Mouse (Mus musculus): ENCODE results near the gene Dync1i1. TPM values are rescaled to one million over a fixed set of nuclear protein-coding genes. Genes with fewer than 3 reads are reported as not detected.

Dync1i1 gene
- polyA plus RNA-seq, 1 experiment from 2014 or later, result 0.11 TPM

DNA sequence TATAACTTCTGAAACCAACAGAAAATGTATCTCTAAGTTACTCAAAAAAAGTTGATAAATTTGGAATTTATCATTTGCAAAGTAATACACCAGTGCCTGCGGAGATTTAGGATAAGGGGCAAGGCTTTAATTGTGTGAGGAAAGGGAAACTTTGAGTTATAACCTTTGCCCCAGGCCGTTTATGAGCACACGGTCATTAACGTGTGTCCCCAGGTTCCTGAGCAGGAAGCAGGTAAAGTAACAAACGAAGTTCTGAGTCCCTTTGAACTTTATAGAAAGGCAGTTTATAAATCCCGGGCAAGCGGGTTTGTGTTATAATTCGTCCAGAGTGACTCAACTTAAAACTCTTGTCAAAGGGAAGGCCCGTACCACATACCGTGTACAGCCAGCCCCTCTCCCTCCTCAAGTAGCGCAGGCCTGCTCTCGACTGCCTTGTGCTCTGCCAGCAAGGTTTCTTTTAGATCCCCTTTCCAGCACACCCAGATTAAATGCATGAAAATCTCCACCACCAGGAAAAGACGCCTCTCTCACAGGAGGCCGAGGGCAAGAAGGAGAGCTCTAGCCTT lies 103.1 kb downstream of the Dync1i1 start:
- Histone ChIP-seq H3K27me3 (ENCODE audit: control insufficient read depth, insufficient read depth, low read depth, low read length) (no peaks in the 10 kb centered on the region), H3K9me3 (replicated peaks; ENCODE audit: control insufficient read depth, low read length) (no peaks in the 10 kb centered on the region), H3K27ac (ENCODE audit: low read length) (no peak overlapping the region), H3K4me2 (ENCODE audit: low read depth, low read length) (no peak overlapping the region), H3K9ac (ENCODE audit: low read depth, low read length) (no peak overlapping the region), H3K36me3 (ENCODE audit: control insufficient read depth, insufficient read depth) (no peaks in the 10 kb centered on the region), H3K4me1 (ENCODE audit: control insufficient read depth, low read depth, low read length) (no peaks in the 10 kb centered on the region), H3K4me3 (ENCODE audit: low read depth, low read length) (no peak overlapping the region)
- WGBS (ENCODE audit: insufficient replicate concordance), result 64% methylated on average over 14 of the region's 14 CpGs
- ATAC-seq (ENCODE audit: low read depth), result no peak

DNA sequence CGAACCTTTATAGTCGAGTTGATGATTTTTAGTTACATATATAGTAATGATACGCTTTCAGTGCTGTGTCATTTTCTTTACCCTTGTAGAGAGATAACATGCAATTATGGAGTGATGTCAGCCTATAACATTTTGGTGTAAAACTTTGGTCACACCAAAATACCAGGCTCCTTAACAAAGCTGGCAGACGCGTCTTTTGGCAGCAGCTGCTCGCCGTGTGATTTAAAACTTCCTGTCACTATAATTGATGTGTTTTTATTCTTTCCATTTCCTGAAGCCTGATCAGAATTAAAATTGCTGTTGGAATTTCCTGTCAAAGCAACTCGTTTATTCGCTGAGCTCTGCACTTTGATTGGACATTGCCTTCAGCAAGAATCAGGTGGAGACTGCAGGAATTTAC lies 103.7 kb downstream of the Dync1i1 start:
- no peak overlapping the region for H3K27ac ChIP-seq (ENCODE audit: low read length)
- H3K36me3 ChIP-seq (ENCODE audit: control insufficient read depth, insufficient read depth), result no peaks in the 10 kb centered on the region
- no peak overlapping the region for H3K4me2 ChIP-seq (ENCODE audit: low read depth, low read length)
- no peaks in the 10 kb centered on the region for H3K9me3 ChIP-seq (replicated peaks; ENCODE audit: control insufficient read depth, low read length)
- 52% methylated on average over 9 of the region's 9 CpGs for WGBS (ENCODE audit: insufficient replicate concordance)
- no peaks in the 10 kb centered on the region for H3K4me1 ChIP-seq (ENCODE audit: control insufficient read depth, low read depth, low read length)
- H3K9ac ChIP-seq (ENCODE audit: low read depth, low read length), result no peak overlapping the region
- H3K4me3 ChIP-seq (ENCODE audit: low read depth, low read length), result no peak overlapping the region
- H3K27me3 ChIP-seq (ENCODE audit: control insufficient read depth, insufficient read depth, low read depth, low read length), result no peaks in the 10 kb centered on the region
- no peak for ATAC-seq (ENCODE audit: low read depth)

DNA sequence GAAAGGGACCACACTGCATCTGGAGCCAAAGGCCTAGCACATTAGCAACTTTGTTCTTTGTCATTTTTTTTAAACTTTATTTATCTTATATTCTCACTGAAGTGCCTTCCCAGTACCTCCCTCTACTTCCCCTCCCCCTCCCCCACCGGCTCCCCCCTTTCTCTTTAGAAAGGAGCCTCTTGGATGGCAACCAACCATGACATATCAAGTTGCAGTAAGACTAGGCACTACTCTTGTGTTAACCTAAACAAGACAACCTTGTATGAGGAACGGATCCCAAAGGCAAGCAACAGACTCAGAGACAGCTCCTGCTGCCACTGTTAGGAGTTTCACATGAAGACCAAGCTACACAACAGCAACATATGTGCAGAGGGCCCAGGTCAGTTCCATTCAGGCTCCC lies 105.3 kb downstream of the Dync1i1 start:
- H3K4me3 ChIP-seq (ENCODE audit: low read depth, low read length), result no peak overlapping the region
- H3K9ac ChIP-seq (ENCODE audit: low read depth, low read length), result no peak overlapping the region
- H3K27ac ChIP-seq (ENCODE audit: low read length), result no peak overlapping the region
- ATAC-seq (ENCODE audit: low read depth), result no peak
- H3K9me3 ChIP-seq (replicated peaks; ENCODE audit: control insufficient read depth, low read length), result no peaks in the 10 kb centered on the region
- H3K36me3 ChIP-seq (ENCODE audit: control insufficient read depth, insufficient read depth), result no peaks in the 10 kb centered on the region
- WGBS (ENCODE audit: insufficient replicate concordance), result 70% methylated on average over 2 of the region's 2 CpGs
- H3K27me3 ChIP-seq (ENCODE audit: control insufficient read depth, insufficient read depth, low read depth, low read length), result no peaks in the 10 kb centered on the region
- no peak overlapping the region for H3K4me2 ChIP-seq (ENCODE audit: low read depth, low read length)
- H3K4me1 ChIP-seq (ENCODE audit: control insufficient read depth, low read depth, low read length), result no peaks in the 10 kb centered on the region

- Histone ChIP-seq H3K4me2 (ENCODE audit: low read depth, low read length) (no peak overlapping the region), H3K9me3 (replicated peaks; ENCODE audit: control insufficient read depth, low read length) (no peaks in the 10 kb centered on the region), H3K9ac (ENCODE audit: low read depth, low read length) (no peak overlapping the region), H3K27me3 (ENCODE audit: control insufficient read depth, insufficient read depth, low read depth, low read length) (no peaks in the 10 kb centered on the region), H3K36me3 (ENCODE audit: control insufficient read depth, insufficient read depth) (no peaks in the 10 kb centered on the region), H3K4me1 (ENCODE audit: control insufficient read depth, low read depth, low read length) (no peaks in the 10 kb centered on the region), H3K4me3 (ENCODE audit: low read depth, low read length) (no peak overlapping the region), H3K27ac (ENCODE audit: low read length) (no peak overlapping the region)
- ATAC-seq (ENCODE audit: low read depth), result no peak
- 61% methylated on average over 3 of the region's 3 CpGs for WGBS (ENCODE audit: insufficient replicate concordance)
These were observed 105.8 kb downstream of the Dync1i1 start for GRCm38 (mm10) chr6:5831233-5831632.

GRCm38 (mm10) chr6:5832838-5833237 lies 107.4 kb downstream of the Dync1i1 start:
- Histone ChIP-seq H3K27ac (ENCODE audit: low read length) (no peak overlapping the region), H3K36me3 (ENCODE audit: control insufficient read depth, insufficient read depth) (no peaks in the 10 kb centered on the region), H3K4me2 (ENCODE audit: low read depth, low read length) (no peak overlapping the region), H3K27me3 (ENCODE audit: control insufficient read depth, insufficient read depth, low read depth, low read length) (no peaks in the 10 kb centered on the region), H3K4me3 (ENCODE audit: low read depth, low read length) (no peak overlapping the region), H3K9ac (ENCODE audit: low read depth, low read length) (no peak overlapping the region), H3K9me3 (replicated peaks; ENCODE audit: control insufficient read depth, low read length) (no peaks in the 10 kb centered on the region), H3K4me1 (ENCODE audit: control insufficient read depth, low read depth, low read length) (no peaks in the 10 kb centered on the region)
- 59% methylated on average over 2 of the region's 2 CpGs for WGBS (ENCODE audit: insufficient replicate concordance)
- ATAC-seq (ENCODE audit: low read depth), result no peak

- no peak overlapping the region for H3K4me2 ChIP-seq (ENCODE audit: low read depth, low read length)
- no peak overlapping the region for H3K4me3 ChIP-seq (ENCODE audit: low read depth, low read length)
- WGBS (ENCODE audit: insufficient replicate concordance), result 55% methylated on average over 5 of the region's 5 CpGs
- no peaks in the 10 kb centered on the region for H3K9me3 ChIP-seq (replicated peaks; ENCODE audit: control insufficient read depth, low read length)
- H3K4me1 ChIP-seq (ENCODE audit: control insufficient read depth, low read depth, low read length), result no peaks in the 10 kb centered on the region
- no peak for ATAC-seq (ENCODE audit: low read depth)
- no peaks in the 10 kb centered on the region for H3K27me3 ChIP-seq (ENCODE audit: control insufficient read depth, insufficient read depth, low read depth, low read length)
- H3K9ac ChIP-seq (ENCODE audit: low read depth, low read length), result no peak overlapping the region
- H3K36me3 ChIP-seq (ENCODE audit: control insufficient read depth, insufficient read depth), result no peaks in the 10 kb centered on the region
- H3K27ac ChIP-seq (ENCODE audit: low read length), result no peak overlapping the region
These were observed 117.0 kb downstream of the Dync1i1 start for GRCm38 (mm10) chr6:5842466-5842865.

DNA sequence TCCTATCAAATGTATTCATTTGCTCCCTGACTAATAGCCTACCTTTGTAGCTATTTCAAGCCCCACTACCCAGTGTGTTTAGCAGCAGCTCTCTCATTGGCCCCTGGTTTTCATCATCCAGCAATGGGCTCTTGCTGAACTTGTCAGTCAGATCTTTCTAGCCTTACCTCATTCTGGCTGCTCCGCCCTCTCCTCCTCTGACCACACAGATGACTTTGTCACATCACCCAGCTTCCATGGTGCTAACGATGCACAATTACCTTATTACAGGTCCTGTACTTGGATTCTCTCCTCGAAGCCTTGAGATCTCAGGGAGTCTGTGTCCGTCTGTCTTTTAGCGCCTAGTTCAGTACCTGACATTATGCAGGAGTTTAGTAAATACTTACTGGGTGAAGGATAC lies 120.7 kb downstream of the Dync1i1 start:
- Histone ChIP-seq H3K9ac (ENCODE audit: low read depth, low read length) (no peak overlapping the region), H3K27me3 (ENCODE audit: control insufficient read depth, insufficient read depth, low read depth, low read length) (no peaks in the 10 kb centered on the region), H3K9me3 (replicated peaks; ENCODE audit: control insufficient read depth, low read length) (no peaks in the 10 kb centered on the region), H3K27ac (ENCODE audit: low read length) (no peak overlapping the region), H3K4me2 (ENCODE audit: low read depth, low read length) (no peak overlapping the region), H3K4me3 (ENCODE audit: low read depth, low read length) (no peak overlapping the region), H3K4me1 (ENCODE audit: control insufficient read depth, low read depth, low read length) (no peaks in the 10 kb centered on the region), H3K36me3 (ENCODE audit: control insufficient read depth, insufficient read depth) (no peaks in the 10 kb centered on the region)
- whole genome bisulfite sequencing (ENCODE audit: insufficient replicate concordance), result 75% methylated on average over 5 of the region's 5 CpGs
- no peak for ATAC-seq (ENCODE audit: low read depth)

- H3K27me3 ChIP-seq (ENCODE audit: control insufficient read depth, insufficient read depth, low read depth, low read length), result no peaks in the 10 kb centered on the region
- H3K4me3 ChIP-seq (ENCODE audit: low read depth, low read length), result no peak overlapping the region
- no peak overlapping the region for H3K27ac ChIP-seq (ENCODE audit: low read length)
- H3K9me3 ChIP-seq (replicated peaks; ENCODE audit: control insufficient read depth, low read length), result no peaks in the 10 kb centered on the region
- no peak overlapping the region for H3K4me2 ChIP-seq (ENCODE audit: low read depth, low read length)
- no peak overlapping the region for H3K9ac ChIP-seq (ENCODE audit: low read depth, low read length)
- H3K4me1 ChIP-seq (ENCODE audit: control insufficient read depth, low read depth, low read length), result no peaks in the 10 kb centered on the region
- no peaks in the 10 kb centered on the region for H3K36me3 ChIP-seq (ENCODE audit: control insufficient read depth, insufficient read depth)
- ATAC-seq (ENCODE audit: low read depth), result no peak
- WGBS (ENCODE audit: insufficient replicate concordance), result 63% methylated on average over 12 of the region's 12 CpGs
These were observed 128.8 kb downstream of the Dync1i1 start for GRCm38 (mm10) chr6:5854048-5854836.

DNA sequence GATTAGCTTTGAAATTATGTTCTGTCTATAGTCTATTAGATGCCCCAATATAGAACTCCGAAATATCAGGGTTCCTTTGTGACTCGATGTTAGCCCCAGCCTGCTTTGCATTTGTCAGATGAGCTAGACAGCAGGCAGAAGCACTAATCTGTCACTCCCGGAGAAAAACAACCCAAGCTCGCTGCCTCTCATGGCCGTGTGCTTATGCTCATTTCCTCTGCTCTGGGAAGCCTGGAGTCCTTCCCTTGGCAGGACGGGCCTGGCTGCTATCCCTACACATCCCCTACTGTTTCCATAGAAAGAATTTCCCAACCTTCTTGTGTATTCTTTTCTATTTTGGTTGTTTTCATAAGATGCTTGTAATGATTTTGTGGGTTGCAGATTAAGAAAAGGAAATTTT lies 130.1 kb downstream of the Dync1i1 start:
- Histone ChIP-seq H3K36me3 (ENCODE audit: control insufficient read depth, insufficient read depth) (no peaks in the 10 kb centered on the region), H3K27me3 (ENCODE audit: control insufficient read depth, insufficient read depth, low read depth, low read length) (no peaks in the 10 kb centered on the region), H3K4me2 (ENCODE audit: low read depth, low read length) (no peak overlapping the region), H3K27ac (ENCODE audit: low read length) (no peak overlapping the region), H3K9me3 (replicated peaks; ENCODE audit: control insufficient read depth, low read length) (no peaks in the 10 kb centered on the region), H3K9ac (ENCODE audit: low read depth, low read length) (no peak overlapping the region), H3K4me3 (ENCODE audit: low read depth, low read length) (no peak overlapping the region), H3K4me1 (ENCODE audit: control insufficient read depth, low read depth, low read length) (no peaks in the 10 kb centered on the region; the same call in 1 of the 2 replicates)
- ATAC-seq (ENCODE audit: low read depth), result no peak
- WGBS (ENCODE audit: insufficient replicate concordance), result 44% methylated on average over 6 of the region's 6 CpGs
